Mouse (Mus musculus) gastrocnemius, postnatal 36 days (tissue): ENCODE data around the gene Crbn. TPM values are rescaled to one million over a fixed set of nuclear protein-coding genes. Genes with fewer than 3 reads are reported as not detected.

Experiments
- DNase-seq, 2 experiments: peaks; one replicate each; pipeline ENCODE4 v3.0.0; 2022
- intact Hi-C: fragments of 180-260 bp; cut with DNase I; formaldehyde crosslinking; loops from one replicate; pipeline ENCODE4 v1.15.1; 2025
- total RNA-seq, 2 experiments: library from RNA; stranded (reverse); gene quantifications; 2 replicates each; pipeline ENCODE4 v1.2.3; 2021

The Crbn gene
- total RNA-seq, 2 experiments from 2014 or later, result 40.3 to 45.1 TPM

DNA sequence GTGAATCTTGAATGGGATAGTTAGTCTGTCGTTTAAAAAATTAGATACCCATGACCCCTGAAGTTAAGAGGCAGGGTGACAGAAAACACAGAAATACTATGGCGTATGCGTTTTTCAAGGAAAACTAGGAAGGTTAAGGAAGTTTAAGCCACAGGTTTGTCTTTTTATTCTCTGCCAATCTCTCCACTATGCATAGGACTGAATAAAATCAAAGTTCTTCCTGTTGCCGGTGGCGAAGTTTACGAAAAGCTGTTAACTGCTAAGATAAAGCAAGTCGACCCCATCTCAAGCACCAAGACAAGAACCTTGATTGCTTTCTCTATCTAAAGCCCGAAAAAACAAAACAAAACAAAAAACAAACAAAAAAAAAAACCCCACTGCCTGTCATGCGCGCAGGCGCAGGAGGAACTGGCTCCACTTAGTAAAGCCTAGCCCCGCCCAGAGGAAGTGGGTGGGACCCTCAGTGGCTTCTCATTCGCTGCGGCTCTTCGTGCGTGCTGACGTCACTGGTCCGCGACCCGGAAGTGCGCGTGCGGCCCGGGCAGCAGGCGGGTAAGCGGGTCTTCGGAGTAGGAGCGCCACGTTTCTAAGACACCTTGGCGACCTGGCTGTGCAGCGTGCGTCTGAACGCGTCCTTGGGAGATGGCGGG, 31.1 kb downstream of the Crbn start, which contains the start of gene Trnt1:
Trnt1 (plus strand) TSS at position 481 of the 650 bp plus-strand sequence.
- intact Hi-C loops, result no loop called here
- peak; percentile 94 to 96 for DNase-seq

DNA sequence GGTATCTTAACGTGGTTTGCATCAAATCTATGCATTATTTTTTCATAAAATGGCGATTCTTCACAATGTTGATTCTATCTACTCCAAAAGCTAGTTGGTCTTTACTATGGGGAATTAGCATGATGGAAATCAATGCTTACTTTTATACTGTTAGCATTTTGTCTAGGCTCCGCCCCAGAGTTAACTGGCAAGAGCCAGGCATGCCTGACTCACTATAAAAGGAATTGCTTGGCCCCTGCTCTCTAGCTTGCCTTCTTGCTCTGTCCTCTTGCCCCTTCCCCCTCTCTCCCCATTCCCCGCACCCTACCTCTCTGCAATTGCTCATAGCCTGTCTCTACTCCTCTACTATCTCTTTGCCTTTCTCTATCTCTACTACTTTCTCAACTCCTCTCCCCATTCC, 33.1 kb downstream of the Crbn start:
- intact Hi-C loops, result no loop called here
- no peak for DNase-seq

DNA sequence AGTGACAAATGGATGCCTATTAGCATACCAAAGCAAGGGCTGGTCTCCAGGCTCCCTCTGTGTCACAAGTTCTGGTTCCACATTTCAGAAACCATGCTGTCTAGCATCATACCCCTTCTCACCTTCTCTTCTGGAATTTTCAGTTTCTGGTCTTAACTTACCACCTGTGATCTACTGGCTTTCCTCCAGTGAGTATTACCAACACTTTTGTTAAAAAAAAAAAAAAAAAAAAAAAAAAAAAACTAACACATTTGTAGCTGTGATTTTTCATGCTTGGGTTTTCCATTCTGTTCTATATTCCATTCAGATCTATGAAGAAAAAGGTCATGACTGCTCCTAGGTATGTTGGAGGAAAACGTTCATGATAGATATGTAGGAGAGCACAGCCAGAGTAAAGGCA, 34.0 kb downstream of the Crbn start:
- intact Hi-C loops, result no loop called here
- no peak for DNase-seq

DNA sequence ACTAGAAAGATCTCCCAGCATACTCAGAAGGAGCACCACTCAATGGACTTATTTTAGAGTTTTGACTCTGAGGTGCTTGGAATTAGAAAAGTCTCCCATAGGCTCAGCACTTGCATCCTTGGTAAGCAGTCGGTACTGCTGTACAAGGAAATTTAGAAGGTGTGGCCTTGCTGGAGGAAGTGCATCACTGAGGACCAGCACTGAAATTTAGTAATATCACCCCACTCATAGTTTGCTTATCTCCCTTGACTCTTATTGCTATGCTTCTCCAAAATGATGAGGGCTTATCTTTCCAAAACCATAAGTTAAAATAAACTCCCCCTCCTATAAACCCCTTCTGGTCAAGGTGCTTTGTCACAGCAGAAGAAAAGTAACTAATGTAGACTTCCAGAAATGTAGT, 38.4 kb downstream of the Crbn start:
- intact Hi-C loops, result no loop called here
- no peak for DNase-seq

DNA sequence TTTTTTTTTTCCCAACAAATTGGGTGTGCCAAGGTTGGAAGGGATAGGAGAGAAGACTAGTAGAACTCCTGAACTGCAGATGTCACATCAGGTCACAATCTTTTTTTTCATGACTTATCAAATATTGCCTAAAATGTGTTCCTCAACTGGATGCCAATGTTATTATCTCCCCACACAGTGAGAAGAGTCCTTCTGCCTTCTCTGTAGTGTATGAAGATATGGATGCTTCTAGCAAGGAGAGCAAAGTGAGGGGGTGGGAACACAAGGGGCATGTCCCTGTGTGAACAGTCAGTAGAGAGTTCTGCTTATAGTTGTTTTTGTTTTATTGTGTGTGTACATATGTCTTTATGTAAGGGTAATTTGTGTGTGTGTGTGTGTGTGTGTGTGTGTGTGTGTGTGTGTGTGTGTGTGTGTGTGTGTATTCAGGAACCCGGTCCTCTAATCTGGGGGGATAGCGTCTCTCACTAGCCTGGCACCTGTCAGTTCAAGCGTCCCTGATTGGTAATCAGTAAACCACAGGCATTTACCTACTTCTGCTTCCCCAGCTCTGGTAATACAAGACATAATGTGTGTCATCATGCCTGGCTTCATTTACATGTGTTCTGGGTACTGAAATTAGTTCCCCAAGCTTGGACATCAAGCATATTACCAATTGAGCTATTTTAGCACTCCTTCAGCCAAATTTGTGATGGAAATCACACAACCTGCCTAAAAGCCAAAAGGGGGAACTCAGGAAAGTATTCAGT, 39.2 kb downstream of the Crbn start:
- DNase-seq, result no peak
- intact Hi-C loops, result no loop called here

DNA sequence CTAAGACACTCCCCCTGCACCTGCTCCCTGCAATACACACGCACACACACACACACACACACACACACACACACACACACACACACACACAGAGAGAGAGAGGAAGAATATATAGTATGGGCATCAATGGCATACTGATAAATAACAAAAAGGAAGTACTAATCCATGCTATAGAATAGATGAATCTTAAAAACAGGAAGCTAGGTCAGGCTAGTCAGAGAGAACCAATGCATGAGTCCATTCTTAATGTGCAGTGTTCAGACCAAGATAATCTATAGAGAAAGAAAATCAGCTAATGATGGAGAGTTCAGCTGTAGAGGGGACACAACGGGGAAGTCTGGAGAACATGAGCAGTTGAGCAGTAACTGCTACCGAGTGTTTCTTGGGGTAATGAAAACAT, 41.6 kb downstream of the Crbn start:
- intact Hi-C loops, result no loop called here
- no peak for DNase-seq

DNA sequence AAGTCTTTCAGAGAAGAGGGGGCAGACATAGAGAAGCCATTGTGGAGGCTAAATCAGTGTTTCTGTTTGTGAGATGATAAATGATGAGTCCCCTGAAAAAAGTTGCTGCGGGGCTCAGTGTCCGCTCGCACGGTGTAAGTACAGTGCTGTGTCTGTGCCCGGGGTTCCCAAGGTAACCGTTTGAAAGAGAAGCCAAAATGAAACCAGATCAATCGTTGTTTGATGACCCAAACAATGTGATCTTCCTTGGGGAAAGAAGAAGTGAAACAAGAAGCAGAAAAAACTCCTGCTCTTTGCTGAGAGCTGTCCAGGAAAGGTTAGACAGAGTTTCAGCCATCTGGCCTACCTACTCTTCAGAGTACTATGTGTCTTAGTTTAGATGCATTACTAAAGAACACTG, 49.6 kb downstream of the Crbn start:
- intact Hi-C loops, result no loop called here
- no peak for DNase-seq

DNA sequence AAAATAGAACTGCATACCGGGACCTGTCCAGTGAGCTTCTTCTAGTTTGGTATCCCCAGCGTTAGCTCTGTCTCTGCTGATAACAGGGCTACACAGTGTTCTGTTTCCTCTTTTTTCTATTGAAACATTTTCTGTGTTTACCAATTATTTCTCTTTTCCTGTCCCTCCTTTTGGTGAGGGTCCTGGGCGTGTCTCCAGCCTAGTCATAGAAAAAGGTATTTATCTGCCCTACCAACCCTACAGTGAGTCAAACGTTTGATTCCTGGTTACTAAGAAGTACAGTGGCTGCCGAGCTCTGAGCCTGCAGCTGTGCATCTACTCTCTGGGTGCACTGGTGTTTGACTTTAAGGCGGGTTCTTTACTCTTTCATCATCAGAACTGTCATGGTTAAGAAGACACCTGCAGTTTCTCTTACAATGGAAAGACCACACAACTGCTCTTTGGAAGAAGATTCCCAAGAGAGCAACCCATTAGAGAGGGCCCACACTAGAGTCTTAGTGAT, 50.9 kb downstream of the Crbn start, which contains the start of gene Il5ra:
Il5ra (minus strand) TSS at position 151 of the 502 bp plus-strand sequence.
- intact Hi-C loops, result no loop called here
- DNase-seq, result no peak

DNA sequence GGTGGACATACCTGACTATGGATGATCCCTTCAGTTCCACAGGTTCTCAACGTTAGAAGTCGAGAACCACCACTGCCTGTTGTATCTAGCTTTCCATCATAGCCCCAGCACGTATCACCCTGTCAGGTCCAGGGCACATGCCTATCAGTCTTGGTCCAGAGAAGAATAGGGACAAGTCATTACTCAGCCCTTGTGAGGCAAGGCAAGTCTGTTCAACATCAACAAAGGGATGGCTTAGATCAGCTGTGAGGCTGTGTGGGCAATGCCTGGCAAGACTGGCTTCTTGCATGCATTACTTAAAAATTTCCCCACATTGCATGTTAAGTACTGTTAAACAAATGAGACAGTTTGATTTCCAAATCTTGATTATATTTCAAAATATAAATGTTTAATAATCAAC, 52.1 kb downstream of the Crbn start:
- DNase-seq, result no peak
- intact Hi-C loops, result no loop called here

DNA sequence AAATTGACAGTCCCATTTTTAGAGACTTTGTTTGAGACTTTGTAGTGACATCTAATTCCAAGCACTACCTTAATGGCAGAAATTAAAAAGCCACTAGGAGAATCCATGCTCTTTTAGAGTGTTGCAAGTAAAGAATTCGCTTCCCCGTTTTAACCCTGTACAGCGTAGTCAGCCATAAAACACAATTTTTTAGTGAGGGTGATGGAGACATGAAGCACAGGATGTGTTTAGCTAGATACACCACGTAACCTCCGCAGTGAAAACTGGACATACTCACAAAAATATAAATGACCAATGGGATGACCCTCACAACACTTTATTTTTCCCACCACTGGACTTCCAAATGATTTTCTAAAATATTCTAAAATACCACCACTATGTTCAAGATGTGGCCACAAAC, 52.6 kb downstream of the Crbn start:
- intact Hi-C loops, result no loop called here
- DNase-seq, result no peak

DNA sequence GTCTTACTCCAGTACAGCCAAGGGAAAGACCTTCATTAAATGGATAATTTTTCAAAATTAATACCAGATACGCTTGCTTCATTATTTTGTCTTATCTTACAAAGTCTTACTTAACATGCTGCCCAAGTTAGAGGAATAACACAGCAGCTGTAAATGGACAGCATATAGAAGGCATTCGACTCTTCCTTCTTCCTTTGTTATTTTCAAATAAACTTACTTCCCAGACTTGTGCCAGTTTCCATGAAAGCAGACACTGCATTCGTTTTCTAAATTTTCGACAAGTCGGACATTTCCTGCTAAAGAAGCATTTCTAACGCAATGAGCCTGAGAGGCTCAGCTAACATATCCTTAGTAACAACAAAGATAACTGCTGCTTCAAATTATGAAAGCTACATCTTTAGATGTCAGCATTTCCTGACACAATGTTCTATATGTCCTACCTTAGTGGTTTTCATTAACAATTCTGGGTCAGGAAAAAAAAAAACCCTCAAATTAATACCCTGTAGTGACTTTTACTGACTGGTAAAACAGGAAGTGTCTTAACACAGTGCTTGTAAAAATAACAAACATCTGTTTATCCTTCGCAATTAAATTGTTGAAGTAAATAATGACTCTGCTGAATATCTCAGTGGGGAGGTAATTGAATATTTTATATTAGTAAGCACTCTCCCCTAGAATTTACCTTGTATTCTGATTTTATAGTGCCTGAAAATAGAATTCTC, 54.0 kb downstream of the Crbn start:
- intact Hi-C loops, result no loop called here
- DNase-seq, result no peak

DNA sequence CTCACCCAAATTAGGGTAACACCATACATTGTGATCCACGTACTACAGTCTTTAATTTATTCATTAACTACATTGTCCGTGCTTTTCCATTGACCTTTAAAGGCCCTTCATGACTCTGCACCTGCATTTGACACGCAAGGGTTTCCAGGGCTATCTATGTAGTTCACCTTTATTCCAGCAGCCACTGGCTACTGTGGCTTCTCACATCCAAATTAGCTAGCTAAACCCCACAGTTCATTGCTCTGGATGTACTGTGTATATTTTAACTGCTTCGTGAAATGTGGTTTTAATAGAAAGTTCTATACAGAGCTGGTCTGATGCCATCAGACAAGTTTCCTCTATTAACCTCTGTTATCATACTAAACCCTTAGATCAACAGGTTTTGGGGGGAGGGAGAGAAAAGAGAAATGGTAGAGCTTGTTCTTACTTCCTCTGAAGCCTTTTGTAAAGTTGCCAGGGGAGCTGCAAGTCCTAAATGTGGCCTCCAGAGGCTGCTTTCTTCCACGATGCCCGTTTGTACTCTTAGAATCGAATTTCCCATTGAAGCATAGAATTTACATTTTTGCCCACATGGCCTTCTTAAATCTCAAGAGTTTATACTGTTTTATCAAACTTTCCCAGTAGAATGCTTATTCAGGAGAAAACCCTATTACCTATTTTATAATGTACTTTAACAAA, 56.2 kb downstream of the Crbn start:
- no peak for DNase-seq

DNA sequence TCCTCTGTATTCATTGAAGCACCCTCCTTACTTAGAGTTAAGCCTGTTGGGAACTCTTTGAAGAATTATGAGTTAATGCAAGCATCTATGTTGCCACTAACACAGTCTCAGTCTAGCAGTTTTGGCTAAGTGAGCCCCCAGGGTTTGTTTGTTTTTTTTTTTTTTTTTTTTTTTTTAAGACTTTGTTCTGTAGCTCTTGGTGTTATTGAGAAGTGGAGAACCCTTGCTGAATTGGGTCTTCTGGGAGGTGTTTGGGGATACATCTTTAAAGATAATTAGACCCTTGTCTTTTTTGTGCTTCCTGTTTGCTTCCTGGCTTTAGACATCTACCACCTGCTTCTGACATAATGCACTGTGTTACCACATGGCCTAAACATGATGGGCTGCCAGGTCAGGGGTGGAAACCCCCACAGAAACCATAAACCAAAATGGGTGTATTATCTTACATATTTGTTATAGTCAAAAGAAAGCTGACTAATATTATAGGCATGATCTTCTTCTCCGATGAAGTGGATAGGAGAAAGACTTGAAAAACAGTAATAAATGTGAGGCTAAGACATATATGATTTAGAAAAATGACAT, 59.5 kb downstream of the Crbn start:
- intact Hi-C loops, result no loop called here
- DNase-seq, result no peak

More for the DNA sequence above, 56.2 kb downstream of the Crbn start:
- intact Hi-C loops, result no loop called here

DNA sequence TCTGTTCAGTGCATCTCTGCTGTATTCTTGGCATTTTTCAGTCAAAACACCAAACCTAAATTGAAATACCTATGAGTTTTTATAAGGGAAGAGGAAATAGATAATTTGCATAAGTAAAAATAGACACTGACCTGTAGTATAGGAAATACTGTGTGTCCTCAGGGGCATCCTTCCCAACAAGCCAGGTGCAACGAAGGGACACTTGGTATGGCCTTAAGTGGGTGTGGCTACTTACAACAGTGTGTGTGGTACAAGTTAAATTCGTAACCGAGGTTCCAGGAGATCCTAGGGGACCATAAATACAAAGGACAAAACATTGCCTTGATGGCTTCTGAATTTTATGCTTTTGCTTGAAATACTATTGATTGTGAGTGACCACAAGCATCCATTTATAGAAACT, 61.6 kb downstream of the Crbn start:
- intact Hi-C loops, result no loop called here
- DNase-seq, result no peak

DNA sequence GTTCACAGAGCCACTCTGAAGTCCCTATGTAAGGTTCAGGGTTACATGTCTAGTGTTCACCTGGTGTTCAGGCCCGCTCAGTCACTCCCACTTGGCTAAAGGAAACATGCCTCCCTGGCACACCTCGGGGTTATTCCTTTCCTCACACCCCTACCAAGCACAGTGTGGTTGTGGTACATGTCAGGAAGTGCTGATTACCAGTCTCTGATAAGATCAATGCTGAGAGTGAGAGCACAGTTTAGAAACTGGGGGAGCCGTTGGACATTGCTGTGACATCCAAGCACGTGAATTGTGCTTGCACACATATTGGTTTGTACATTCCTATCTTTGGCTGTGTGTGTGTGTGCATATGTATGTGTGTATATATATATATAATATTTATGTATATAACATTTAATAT, 67.3 kb downstream of the Crbn start:
- no peak for DNase-seq
- intact Hi-C loops, result no loop called here

Other genes with a start within 250 kb of the Crbn start
- gene Il5ra, start 51.0 kb downstream of the Crbn start, total RNA-seq, result not detected
- 10 to 100 TPM; 19.1 to 24.5 TPM for gene Trnt1, start 31.0 kb downstream of the Crbn start, total RNA-seq